Mouse (Mus musculus) liver, adult 2 months (tissue): ENCODE results near the gene Haus4.

ENCODE experiments used
- CTCF ChIP-seq: fragments of 200-500 bp; IDR thresholded peaks from 2 replicates; pipeline ENCODE4 v1.5.1; 2011; ENCODE audit warnings: low read depth, low read length, control low read depth
- POLR2A ChIP-seq: fragments of 200-500 bp; IDR thresholded peaks from 2 replicates; pipeline ENCODE4 v1.6.1; 2011; ENCODE audit warnings: low read length, control low read depth; ENCODE audit not compliant: insufficient read depth; ENCODE audit errors: extremely low read depth

DNA sequence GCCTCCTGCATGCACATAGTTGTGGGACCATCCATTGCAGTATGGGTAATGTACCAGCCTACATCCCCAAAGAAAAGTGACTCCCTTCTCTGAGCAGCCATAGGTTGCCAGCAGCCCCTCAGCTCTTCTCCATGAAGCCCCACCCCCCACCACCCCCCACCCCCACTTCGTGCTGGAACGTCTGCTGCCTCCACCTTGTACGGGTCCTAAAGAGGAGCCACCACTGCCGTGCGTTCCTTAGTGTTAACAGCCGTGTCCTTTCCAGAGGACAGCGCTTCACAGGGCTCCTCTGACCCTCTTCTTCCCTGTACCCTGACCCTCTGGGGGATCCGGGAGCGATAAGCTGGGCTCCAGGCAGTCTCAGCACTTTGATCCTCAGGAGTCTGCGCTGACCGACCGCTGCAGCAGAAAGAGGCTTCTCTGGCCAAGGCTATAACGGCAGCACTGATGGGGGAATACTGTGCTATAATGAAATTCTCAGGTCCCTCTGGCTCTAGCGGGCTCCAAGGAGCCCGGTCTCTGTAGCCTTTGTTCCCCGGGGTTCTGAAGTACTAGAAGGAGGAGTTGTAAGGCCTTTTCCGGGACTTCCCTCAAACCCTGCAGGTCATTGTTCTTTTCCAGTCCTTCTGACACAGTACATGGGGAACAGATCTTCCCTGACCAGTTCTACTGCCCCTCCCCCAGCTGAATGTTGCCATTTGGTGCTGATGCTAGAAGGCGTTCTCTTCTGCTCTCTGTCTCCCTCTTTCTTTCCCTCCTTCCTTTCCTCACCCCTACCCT lies 27.0 kb downstream of the Haus4 start:
- TF ChIP-seq POLR2A (no peak), CTCF (no peak)
